Mouse (Mus musculus) CH12.LX (cell line): Measurements from ENCODE around the gene Cd300e. TPM values are rescaled to one million over a fixed set of nuclear protein-coding genes. Genes with fewer than 3 reads are reported as not detected.

ENCODE experiments used
- DNase-seq: peaks from one replicate; pipeline ENCODE4 v3.0.0-alpha.2; 2013; ENCODE audit errors: extremely low read depth
- H3K27ac ChIP-seq: 2 replicates; pipeline ENCODE4 v1.5.1; 2012; ENCODE audit warnings: low read depth, mild to moderate bottlenecking, control low read depth, moderate library complexity; ENCODE audit not compliant: insufficient read depth
- H3K27me3 ChIP-seq: replicated peaks from 2 replicates; pipeline ENCODE3; 2012; ENCODE audit warnings: inconsistent platforms
- H3K36me3 ChIP-seq, 2 experiments: replicated peaks in 1 of 2; 2 replicates each; pipeline versions ENCODE3 to v1.6.1; 2012; ENCODE audit warnings: inconsistent platforms in 1 of 2, low read length in 1 of 2, mild to moderate bottlenecking in 1 of 2, mixed read lengths in 1 of 2, moderate library complexity in 1 of 2; ENCODE audit not compliant: control insufficient read depth in 1 of 2, insufficient read depth in 1 of 2
- H3K4me1 ChIP-seq, 2 experiments: 2 replicates each; pipeline ENCODE4 v1.6.1; 2012; ENCODE audit warnings: inconsistent platforms in 1 of 2, moderate library complexity in 1 of 2; ENCODE audit not compliant: insufficient read depth in 2 of 2, control insufficient read depth in 1 of 2
- H3K4me2 ChIP-seq: 2 replicates; pipeline ENCODE4 v1.6.1; 2012; ENCODE audit warnings: low read depth, mild to moderate bottlenecking, control low read depth; ENCODE audit not compliant: poor library complexity, insufficient read depth, severe bottlenecking
- H3K4me3 ChIP-seq, 3 experiments: fragments of 150-350 bp in 1 of 3; sonication (generic) in 1 of 3; replicated peaks in 1 of 3; 2 replicates each; pipeline versions ENCODE3 to v1.5.1; 2011 to 2012; ENCODE audit warnings: low read depth in 2 of 3, low read length in 2 of 3, mild to moderate bottlenecking in 2 of 3, moderate library complexity in 2 of 3, control low read depth in 1 of 3, improper control_type of control experiment in 1 of 3, inconsistent platforms in 1 of 3, mixed read lengths in 1 of 3; ENCODE audit not compliant: poor library complexity in 1 of 3
- H3K79me2 ChIP-seq: replicated peaks from 2 replicates; pipeline ENCODE4 v1.6.1; 2012; ENCODE audit warnings: mild to moderate bottlenecking, moderate library complexity; ENCODE audit not compliant: control insufficient read depth, poor library complexity, insufficient read depth, severe bottlenecking; ENCODE audit errors: extremely low read depth
- H3K9ac ChIP-seq: 2 replicates; pipeline ENCODE4 v1.6.1; 2012; ENCODE audit warnings: low read depth, mild to moderate bottlenecking, control low read depth, moderate library complexity; ENCODE audit not compliant: insufficient read depth
- H3K9me3 ChIP-seq: replicated peaks from 2 replicates; pipeline ENCODE3; 2012; ENCODE audit warnings: low read length, inconsistent platforms, mixed read lengths
- CHD2 ChIP-seq: IDR thresholded peaks from 2 replicates; pipeline ENCODE4 v1.6.1; 2011; ENCODE audit warnings: low read length, improper control_type of control experiment
- CTCF ChIP-seq, 2 experiments: IDR thresholded peaks in 1 of 2; conservative IDR thresholded peaks in 1 of 2; 2 replicates each; pipeline ENCODE4 v1.5.1; 2011 to 2012; ENCODE audit warnings: low read depth in 2 of 2, low read length in 2 of 2, improper control_type of control experiment in 1 of 2, inconsistent platforms in 1 of 2, mild to moderate bottlenecking in 1 of 2, moderate library complexity in 1 of 2
- E2F4 ChIP-seq: IDR thresholded peaks from 2 replicates; pipeline ENCODE4 v1.6.1; 2011; ENCODE audit warnings: low read depth, low read length, improper control_type of control experiment; ENCODE audit not compliant: insufficient replicate concordance
- ELF1 ChIP-seq: IDR thresholded peaks from 2 replicates; pipeline ENCODE4 v1.6.1; 2014; ENCODE audit warnings: low read depth, mild to moderate bottlenecking, inconsistent platforms, low read length, improper control_type of control experiment
- EP300 ChIP-seq: IDR thresholded peaks from 2 replicates; pipeline ENCODE4 v1.6.1; 2011; ENCODE audit warnings: low read length, improper control_type of control experiment
- ETS1 ChIP-seq: conservative IDR thresholded peaks from 2 replicates; pipeline ENCODE4 v1.6.1; 2012; ENCODE audit warnings: low read depth, mild to moderate bottlenecking, inconsistent platforms, low read length, improper control_type of control experiment, moderate library complexity
- GABPA ChIP-seq: IDR thresholded peaks from 2 replicates; pipeline ENCODE4 v1.6.1; 2012; ENCODE audit warnings: low read depth, low read length, improper control_type of control experiment, inconsistent platforms; ENCODE audit not compliant: insufficient replicate concordance
- JUN ChIP-seq: IDR thresholded peaks from 2 replicates; pipeline ENCODE4 v1.6.1; 2011; ENCODE audit warnings: low read depth, mild to moderate bottlenecking, low read length, improper control_type of control experiment, moderate library complexity; ENCODE audit not compliant: insufficient read depth
- MAFK ChIP-seq: IDR thresholded peaks from 2 replicates; pipeline ENCODE4 v1.6.1; 2011; ENCODE audit warnings: low read length, improper control_type of control experiment; ENCODE audit not compliant: insufficient replicate concordance
- MAX ChIP-seq: IDR thresholded peaks from 2 replicates; pipeline ENCODE4 v1.6.1; 2011; ENCODE audit warnings: low read length, improper control_type of control experiment
- MXI1 ChIP-seq: IDR thresholded peaks from 2 replicates; pipeline ENCODE4 v1.6.1; 2011; ENCODE audit warnings: mild to moderate bottlenecking, low read depth, low read length, improper control_type of control experiment
- NRF1 ChIP-seq: IDR thresholded peaks from 2 replicates; pipeline ENCODE4 v1.6.1; 2014; ENCODE audit warnings: low read depth, mild to moderate bottlenecking, inconsistent platforms, low read length, improper control_type of control experiment, moderate library complexity
- PAX5 ChIP-seq: IDR thresholded peaks from 2 replicates; pipeline ENCODE4 v1.6.1; 2012; ENCODE audit warnings: low read length, inconsistent platforms, mixed read lengths
- POLR2A ChIP-seq: IDR thresholded peaks from 2 replicates; pipeline ENCODE4 v1.6.1; 2011; ENCODE audit warnings: low read depth, mild to moderate bottlenecking, improper control_type of control experiment, low read length
- POLR2AphosphoS2 ChIP-seq: IDR thresholded peaks from 2 replicates; pipeline ENCODE4 v1.6.1; 2011; ENCODE audit warnings: low read depth, low read length, improper control_type of control experiment
- RAD21 ChIP-seq: IDR thresholded peaks from 2 replicates; pipeline ENCODE4 v1.6.1; 2011; ENCODE audit warnings: low read depth, mild to moderate bottlenecking, low read length, improper control_type of control experiment, moderate library complexity
- RCOR1 ChIP-seq: conservative IDR thresholded peaks from 2 replicates; pipeline ENCODE4 v1.6.1; 2012; ENCODE audit warnings: low read depth, mild to moderate bottlenecking, inconsistent platforms, low read length, improper control_type of control experiment
- SIN3A ChIP-seq: IDR thresholded peaks from 2 replicates; pipeline ENCODE4 v1.6.1; 2012; ENCODE audit warnings: low read length, improper control_type of control experiment, inconsistent platforms
- TBP ChIP-seq: conservative IDR thresholded peaks from 2 replicates; pipeline ENCODE4 v1.6.1; 2011; ENCODE audit warnings: low read depth, low read length, improper control_type of control experiment
- TCF12 ChIP-seq: IDR thresholded peaks from 2 replicates; pipeline ENCODE4 v1.6.1; 2014; ENCODE audit warnings: low read depth, mild to moderate bottlenecking, inconsistent platforms, low read length, improper control_type of control experiment
- USF2 ChIP-seq: conservative IDR thresholded peaks from 2 replicates; pipeline ENCODE4 v1.6.1; 2011; ENCODE audit warnings: low read depth, low read length, improper control_type of control experiment
- ZKSCAN1 ChIP-seq: IDR thresholded peaks from 2 replicates; pipeline ENCODE4 v1.6.1; 2012; ENCODE audit warnings: low read depth, inconsistent platforms, low read length, improper control_type of control experiment, borderline replicate concordance
- ZMIZ1 ChIP-seq: IDR thresholded peaks from 2 replicates; pipeline ENCODE4 v1.6.1; 2012; ENCODE audit warnings: low read depth, mild to moderate bottlenecking, inconsistent platforms, low read length, improper control_type of control experiment
- ZNF384 ChIP-seq: IDR thresholded peaks from 2 replicates; pipeline ENCODE4 v1.6.1; 2012; ENCODE audit warnings: low read depth, low read length, improper control_type of control experiment, inconsistent platforms
- dilution Hi-C: fragments of 300-500 bp; cut with MboI; formaldehyde crosslinking; loops from 2 replicates; pipeline ENCODE4 v1.14.3; 2020; ENCODE audit warnings: low sequenced_read_pairs; ENCODE audit not compliant: extremely low pct_unique_long_range_greater_than_20kb, extremely low pct_ligation_motif_present
- in situ Hi-C: fragments of 300-500 bp; cut with MboI; formaldehyde crosslinking; loops from 3 replicates; pipeline ENCODE4 v1.14.3; 2019; ENCODE audit warnings: low sequenced_read_pairs, low pct_ligation_motif_present, low pct_unique_long_range_greater_than_20kb, mixed read lengths
- polyA plus RNA-seq: library from polyadenylated mRNA; unstranded; fragments of >175 nt; gene quantifications from 2 replicates; pipeline ENCODE4 v1.2.1, GENCODE M21; 2012; ENCODE audit warnings: low read depth; ENCODE audit not compliant: insufficient read length
- total RNA-seq, 2 experiments: library from RNA; depleted of rRNA; stranded (reverse); fragments of 300-350 nt in 1 of 2; fragments of >200 nt in 1 of 2; gene quantifications; 2 replicates each; pipeline ENCODE4 v1.2.3; 2012 to 2014

Cd300e gene
- total and polyA plus RNA-seq, 3 experiments: not detected

- peaks cover 6% of the 10 kb centered on the region for H3K9me3 ChIP-seq
- H3K4me3 ChIP-seq: no peak overlapping the region
- DNase-seq: no peak
- H3K27me3 ChIP-seq: peaks cover 33% of the 10 kb centered on the region
- no peak overlapping the region for H3K27ac ChIP-seq
- in situ Hi-C loops: no loop called here
- H3K36me3 ChIP-seq: no peaks in the 10 kb centered on the region
- H3K79me2 ChIP-seq: no peaks in the 10 kb centered on the region
- no peak overlapping the region for H3K4me2 ChIP-seq
- peaks cover 12 to 13% of the 10 kb centered on the region in 2 experiments; a peak in 3 of 4 replicates for H3K4me1 ChIP-seq
- H3K9ac ChIP-seq: no peak overlapping the region
- TF ChIP-seq EP300: no peak
- TF ChIP-seq ELF1: no peak
- TF ChIP-seq PAX5: no peak
- no peak for TF ChIP-seq GABPA
- TF ChIP-seq RAD21: no peak
- no peak for TF ChIP-seq RCOR1
- TF ChIP-seq MAFK: no peak
- no peak for TF ChIP-seq TBP
- no peak for TF ChIP-seq CTCF (conservative IDR thresholded peaks at IDR 0.05 in 1 of 2, IDR thresholded peaks at IDR 0.05 in 1 of 2; ENCODE audit: low read depth in 2 of 2, low read length in 2 of 2)
- no peak for TF ChIP-seq SIN3A
- TF ChIP-seq, all 38 proteins: peak for 0
- dilution Hi-C loops: no loop called here
These were observed 16.7 kb upstream of the Cd300e start for GRCm38 (mm10) chr11:115078680-115079079.

GRCm38 (mm10) chr11:115077436-115077835 lies 15.5 kb upstream of the Cd300e start:
- dilution Hi-C loops: no loop called here
- peaks cover 8 to 12% of the 10 kb centered on the region in 2 experiments; a peak in 3 of 4 replicates for H3K4me1 ChIP-seq

More at GRCm38 (mm10) chr11:115077436-115077835, 15.5 kb upstream of the Cd300e start:
- Histone ChIP-seq H3K27me3 (peaks cover 41% of the 10 kb centered on the region), H3K79me2 (no peaks in the 10 kb centered on the region), H3K36me3 (no peaks in the 10 kb centered on the region), H3K27ac (no peak overlapping the region)
- in situ Hi-C loops: no loop called here
- TF ChIP-seq ELF1: no peak
- no peak for TF ChIP-seq ZNF384
- no peak for TF ChIP-seq CTCF (conservative IDR thresholded peaks at IDR 0.05 in 1 of 2, IDR thresholded peaks at IDR 0.05 in 1 of 2; ENCODE audit: low read depth in 2 of 2, low read length in 2 of 2)
- no peak; the same call in 1 of the 2 replicates for TF ChIP-seq RAD21
- no peak for TF ChIP-seq E2F4
- TF ChIP-seq ETS1: no peak
- no peak for TF ChIP-seq MXI1
- no peak for TF ChIP-seq NRF1
- TF ChIP-seq TCF12: no peak
- TF ChIP-seq POLR2AphosphoS2: no peak
- TF ChIP-seq JUN: no peak
- no peak for TF ChIP-seq ZKSCAN1
- no peak for TF ChIP-seq POLR2A
- TF ChIP-seq MAX: no peak
- no peak for TF ChIP-seq USF2
- no peak for TF ChIP-seq CHD2
- no peak for TF ChIP-seq MAFK
- no peak for TF ChIP-seq ZMIZ1
- no peak for TF ChIP-seq TBP
- no peak for TF ChIP-seq PAX5
- TF ChIP-seq, all 38 proteins: peak for 0
- H3K4me3 ChIP-seq: no peak overlapping the region
- H3K4me2 ChIP-seq: no peak overlapping the region
- DNase-seq: no peak
- H3K9me3 ChIP-seq: peaks cover 6% of the 10 kb centered on the region
- H3K9ac ChIP-seq: no peak overlapping the region
